Mouse (Mus musculus) embryo, embryonic 11 days (tissue): ENCODE measurements around the gene Dsn1.

Experiments used
- DNase-seq: peaks from one replicate; pipeline ENCODE4 v3.0.0-alpha.2; 2015

The Dsn1 gene

DNA sequence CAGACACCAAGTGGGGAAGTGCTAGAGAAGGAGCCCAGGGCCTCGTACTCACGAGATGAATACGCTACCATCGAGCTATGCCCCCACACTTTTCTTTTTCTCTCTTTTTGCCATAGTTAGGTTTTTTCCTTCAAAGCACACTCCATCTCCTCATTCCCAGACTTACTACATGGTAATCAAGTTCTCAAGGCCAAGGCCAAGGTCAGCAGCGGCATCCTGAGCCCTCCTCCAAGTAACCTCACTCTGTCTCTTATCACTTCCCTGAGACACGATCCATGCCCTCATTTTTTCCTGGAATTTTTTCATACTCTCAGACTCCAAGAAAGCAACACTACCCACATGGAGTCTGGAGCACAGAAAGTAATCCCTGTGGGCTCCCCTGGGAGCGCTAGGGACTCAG lies 43.1 kb downstream of the Dsn1 start:
- DNase-seq = no peak

DNA sequence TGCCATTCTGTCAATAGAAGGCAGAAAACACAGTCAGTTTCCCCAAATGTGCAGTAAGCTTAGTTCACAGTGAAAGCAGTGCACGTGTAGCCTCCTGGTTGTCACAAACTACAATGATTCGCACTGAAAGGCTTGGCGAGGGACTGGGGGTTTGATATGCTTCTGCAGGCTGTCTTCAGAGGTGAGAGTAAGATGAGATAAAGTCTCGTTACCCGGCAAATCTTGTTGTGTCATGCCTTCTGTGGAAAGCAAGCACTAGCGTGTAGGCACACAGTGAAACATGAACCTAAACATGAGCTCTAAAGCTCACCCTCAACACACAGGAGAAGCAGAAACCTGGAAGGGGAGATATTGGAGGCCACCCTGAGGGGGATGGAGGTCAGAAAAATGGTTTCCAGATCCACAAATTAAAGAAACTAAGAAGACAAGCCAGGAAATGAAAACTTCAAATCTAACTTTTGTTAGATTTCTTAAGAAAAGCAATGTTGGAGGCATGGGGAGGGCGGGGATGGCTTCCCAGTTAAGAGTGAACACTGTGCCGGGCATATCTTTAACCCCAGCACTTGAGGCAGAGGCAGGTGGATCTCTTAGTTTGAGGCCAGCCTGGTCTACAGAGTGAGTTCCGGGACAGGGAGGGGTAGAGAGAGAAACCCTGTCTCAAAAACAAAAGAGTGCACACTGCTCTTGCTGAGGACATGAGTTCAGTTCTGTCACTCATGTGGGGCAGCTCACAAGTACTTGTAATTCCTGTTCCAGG lies 48.3 kb downstream of the Dsn1 start:
- DNase-seq = no peak

DNA sequence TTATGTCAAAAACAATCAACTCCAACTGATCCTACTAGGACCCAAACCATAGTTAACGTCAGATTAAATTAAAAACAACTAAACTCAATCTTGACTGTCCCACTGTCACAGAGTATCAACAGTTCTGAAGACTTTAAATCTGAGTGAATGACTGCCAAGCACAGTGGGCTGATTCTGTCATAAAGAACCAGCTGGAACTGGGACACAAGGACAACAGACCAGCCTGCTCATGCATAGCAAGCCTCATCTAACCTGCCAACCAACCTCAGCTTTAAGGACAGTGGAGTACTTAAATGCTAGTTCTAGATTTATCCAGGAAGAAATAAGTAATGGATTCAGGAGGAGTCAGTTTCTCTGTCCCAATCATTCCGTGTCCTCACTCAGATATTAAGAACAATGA lies 49.9 kb downstream of the Dsn1 start:
- no peak for DNase-seq

DNA sequence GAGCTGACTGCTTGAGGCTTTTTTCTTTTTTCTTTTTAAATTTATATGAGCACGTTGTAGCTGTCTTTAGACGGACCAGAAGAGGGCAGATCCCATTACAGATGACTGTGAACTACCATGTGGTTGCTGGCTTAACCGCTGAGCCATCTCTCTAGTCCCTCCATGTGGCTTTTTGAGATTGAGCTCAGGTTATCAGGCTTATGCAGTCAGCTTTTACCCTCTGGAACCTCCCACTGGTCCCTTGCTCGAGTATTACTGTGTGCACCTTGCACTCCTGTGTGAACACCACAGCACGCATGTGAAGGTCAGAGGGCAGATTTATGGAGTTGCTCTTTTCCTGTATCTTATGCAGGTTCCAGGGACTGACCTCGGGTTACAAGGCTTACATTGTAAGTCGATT lies 50.6 kb downstream of the Dsn1 start:
- no peak for DNase-seq

DNA sequence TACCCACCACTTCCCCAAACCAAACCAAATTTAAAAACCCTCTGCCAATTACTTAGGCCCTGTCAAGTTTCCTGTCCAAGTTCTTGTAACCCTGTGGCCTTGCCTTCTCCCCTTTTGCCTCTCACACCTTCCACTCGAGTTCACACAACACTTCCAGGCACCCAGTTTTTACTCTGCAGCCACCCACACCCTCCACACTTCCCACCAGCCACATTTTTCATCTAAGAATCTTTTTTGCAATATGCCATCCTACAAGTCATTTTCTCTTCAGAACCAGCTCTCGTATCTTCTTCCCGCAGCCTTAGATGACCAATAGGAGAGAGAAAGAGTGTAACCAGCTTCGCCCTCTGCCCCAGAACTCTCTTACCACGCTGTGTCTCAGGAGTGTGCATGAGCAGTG lies 52.5 kb downstream of the Dsn1 start:
- no peak for DNase-seq

DNA sequence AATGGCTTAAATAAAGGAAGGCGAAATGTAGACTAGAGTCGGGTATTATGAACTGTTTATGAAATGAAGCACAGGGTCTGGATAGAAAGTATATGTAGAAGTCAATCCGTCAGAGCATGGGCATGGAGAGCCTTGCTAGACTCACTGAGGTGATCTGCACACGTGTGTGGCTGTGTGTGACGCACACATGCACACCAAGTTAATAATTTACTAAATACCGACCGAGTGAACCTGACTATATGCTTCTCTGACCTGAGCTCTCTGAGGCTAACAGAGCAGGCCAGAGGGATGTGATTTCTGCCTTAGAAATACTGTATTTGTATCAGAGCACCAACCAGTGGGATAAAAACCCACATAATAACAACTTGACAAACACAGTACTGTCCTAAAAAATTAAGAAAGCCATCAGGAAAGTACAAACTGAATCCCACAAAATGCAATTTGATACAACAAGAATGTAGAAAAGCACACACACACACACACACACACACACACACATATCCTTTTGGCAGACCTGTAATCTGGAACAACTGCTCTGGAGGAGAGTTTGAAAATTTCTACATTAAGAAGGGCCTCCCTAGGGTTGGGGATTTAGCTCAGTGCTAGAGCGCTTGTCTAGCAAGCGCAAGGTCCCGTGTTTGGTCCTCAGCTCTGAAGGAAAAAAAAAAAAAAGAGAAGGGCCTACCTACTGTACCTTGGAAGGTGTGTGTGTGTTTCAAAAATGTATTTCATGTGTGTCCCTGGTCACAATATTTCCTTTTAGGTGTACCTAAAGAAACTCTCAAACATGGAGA lies 55.5 kb downstream of the Dsn1 start:
- DNase-seq = no peak

DNA sequence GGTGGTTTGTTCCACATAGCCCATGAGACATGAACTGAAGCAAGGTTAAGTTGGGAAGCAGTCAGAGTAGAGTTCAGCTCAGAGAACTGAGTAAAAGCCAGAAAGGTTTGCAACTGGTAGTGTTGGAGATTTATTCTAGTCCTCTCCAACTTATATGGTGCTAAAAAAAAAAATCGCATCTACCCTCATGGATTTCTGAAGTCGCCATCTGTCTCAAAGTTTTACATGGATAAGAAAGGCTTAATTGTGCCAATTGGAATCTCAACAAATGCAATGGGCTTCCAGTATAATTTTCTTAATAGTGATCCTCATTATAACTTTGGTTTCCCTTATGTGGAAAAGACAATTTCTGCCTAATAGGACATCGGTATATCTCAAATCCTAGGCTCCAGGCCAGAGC lies 56.1 kb downstream of the Dsn1 start:
- DNase-seq = no peak
